Mouse (Mus musculus) myocyte (in vitro differentiated cells): ENCODE data around the gene Agap2. TPM values are rescaled to one million over a fixed set of nuclear protein-coding genes. Genes with fewer than 3 reads are reported as not detected.
A peak's percentile ranks its signal among the peaks of the same experiment; 100 is the strongest.

Source experiments
- H3K27me3 ChIP-seq: one replicate; pipeline ENCODE4 v1.6.1; 2011; ENCODE audit not compliant: control insufficient read depth, insufficient read depth, insufficient read length
- H3K36me3 ChIP-seq: one replicate; pipeline ENCODE4 v1.6.1; 2011; ENCODE audit not compliant: control insufficient read depth, insufficient read depth
- H3K4me2 ChIP-seq: one replicate; pipeline ENCODE4 v1.6.1; 2011; ENCODE audit warnings: low read depth, control low read depth
- H3K4me3 ChIP-seq: one replicate; pipeline ENCODE4 v1.5.1; 2011; ENCODE audit warnings: mild to moderate bottlenecking, control low read depth, moderate library complexity
- H3K79me2 ChIP-seq: one replicate; pipeline ENCODE4 v1.6.1; 2011; ENCODE audit not compliant: control insufficient read depth, insufficient read depth
- H3ac ChIP-seq: one replicate; pipeline ENCODE4 v1.6.1; 2011; ENCODE audit not compliant: control insufficient read depth, insufficient read length
- CEBPB ChIP-seq: IDR thresholded peaks from 2 replicates; pipeline ENCODE4 v1.6.1; 2011; ENCODE audit warnings: mild to moderate bottlenecking, moderate library complexity; ENCODE audit not compliant: poor library complexity, insufficient read depth, severe bottlenecking
- E2F4 ChIP-seq: IDR thresholded peaks from one replicate; pipeline ENCODE4 v1.6.1; 2011; ENCODE audit warnings: mild to moderate bottlenecking, control low read depth, moderate library complexity; ENCODE audit not compliant: insufficient read depth
- MAX ChIP-seq: IDR thresholded peaks from one replicate; pipeline ENCODE4 v1.6.1; 2011; ENCODE audit warnings: low read depth, mild to moderate bottlenecking, control low read depth
- MYOD1 ChIP-seq, 3 experiments: IDR thresholded peaks; one replicate each; pipeline ENCODE4 v1.6.1; 2011; ENCODE audit warnings: control low read depth in 2 of 3, low read depth in 2 of 3, mild to moderate bottlenecking in 2 of 3, moderate library complexity in 1 of 3; ENCODE audit not compliant: insufficient read length in 2 of 3, control insufficient read depth in 1 of 3
- MYOG ChIP-seq, 3 experiments: IDR thresholded peaks; one replicate each; pipeline ENCODE4 v1.6.1; 2011; ENCODE audit warnings: control low read depth in 2 of 3, low read depth in 2 of 3, mild to moderate bottlenecking in 2 of 3; ENCODE audit not compliant: insufficient read length in 2 of 3, control insufficient read depth in 1 of 3, insufficient read depth in 1 of 3
- POLR2A ChIP-seq: IDR thresholded peaks from one replicate; pipeline ENCODE4 v1.6.1; 2011; ENCODE audit warnings: low read depth, mild to moderate bottlenecking, control low read depth, moderate library complexity; ENCODE audit not compliant: insufficient read length
- POLR2AphosphoS2 ChIP-seq: IDR thresholded peaks from one replicate; pipeline ENCODE4 v1.6.1; 2011; ENCODE audit warnings: low read depth, control low read depth; ENCODE audit not compliant: insufficient read length
- REST ChIP-seq: IDR thresholded peaks from one replicate; pipeline ENCODE4 v1.6.1; 2011; ENCODE audit warnings: mild to moderate bottlenecking, control low read depth, moderate library complexity; ENCODE audit not compliant: insufficient read depth, insufficient read length
- SRF ChIP-seq: IDR thresholded peaks from one replicate; pipeline ENCODE4 v1.6.1; 2011; ENCODE audit warnings: low read depth; ENCODE audit not compliant: control insufficient read depth, insufficient read length
- TCF12 ChIP-seq: IDR thresholded peaks from one replicate; pipeline ENCODE4 v1.6.1; 2011; ENCODE audit warnings: mild to moderate bottlenecking, control low read depth; ENCODE audit not compliant: poor library complexity, insufficient read depth, severe bottlenecking
- TCF3 ChIP-seq: IDR thresholded peaks from one replicate; pipeline ENCODE4 v1.6.1; 2011; ENCODE audit warnings: low read depth, control low read depth; ENCODE audit not compliant: insufficient read length
- USF1 ChIP-seq: IDR thresholded peaks from one replicate; pipeline ENCODE4 v1.6.1; 2011; ENCODE audit warnings: low read depth, mild to moderate bottlenecking, control low read depth, moderate library complexity
- polyA plus RNA-seq: library from polyadenylated mRNA; unstranded; fragments of >200 nt; fragmentation: generic; extraction: Trizol; gene quantifications from one replicate; pipeline ENCODE4 v1.2.1, GENCODE M21; 2012; ENCODE audit warnings: missing spikeins

Agap2 gene
- polyA plus RNA-seq, 1 experiment, result 1.2 TPM

GRCm38 (mm10) chr10:127090560-127091411, 15.7 kb downstream of the Agap2 start:
- H3ac ChIP-seq, result no peak overlapping the region
- TF ChIP-seq MYOD1 (IDR thresholded peaks at IDR 0.05; ENCODE audit: control insufficient read depth in 1 of 3, insufficient read length in 2 of 3, low read depth in 2 of 3) (peak in 2 of 3 experiments; percentile 69 to 77), E2F4 (no peak), USF1 (no peak), SRF (no peak), POLR2AphosphoS2 (no peak), CEBPB (no peak), POLR2A (no peak), MAX (no peak), REST (peak; percentile 99), MYOG (IDR thresholded peaks at IDR 0.05; ENCODE audit: control insufficient read depth in 1 of 3, insufficient read depth in 1 of 3, insufficient read length in 2 of 3, low read depth in 2 of 3) (peak; percentile 0 to 75 (median 7)), TCF12 (no peak), TCF3 (no peak)
- H3K4me3 ChIP-seq, result no peak overlapping the region
- no peaks in the 10 kb centered on the region for H3K36me3 ChIP-seq
- H3K79me2 ChIP-seq, result no peaks in the 10 kb centered on the region
- H3K4me2 ChIP-seq, result peak overlapping the region; percentile 98
- H3K27me3 ChIP-seq, result no peaks in the 10 kb centered on the region

GRCm38 (mm10) chr10:127091507-127092396, 16.7 kb downstream of the Agap2 start:
- TF ChIP-seq TCF3 (no peak), POLR2A (peak; percentile 54), TCF12 (no peak), E2F4 (no peak), REST (no peak), MAX (no peak), POLR2AphosphoS2 (no peak), USF1 (no peak), MYOD1 (IDR thresholded peaks at IDR 0.05; ENCODE audit: control insufficient read depth in 1 of 3, insufficient read length in 2 of 3, low read depth in 2 of 3) (peak in 2 of 3 experiments; percentile 57 to 72), SRF (peak; percentile 43), MYOG (IDR thresholded peaks at IDR 0.05; ENCODE audit: control insufficient read depth in 1 of 3, insufficient read depth in 1 of 3, insufficient read length in 2 of 3, low read depth in 2 of 3) (peak in 2 of 3 experiments; percentile 54 to 66), CEBPB (no peak)
- H3K4me2 ChIP-seq, result peak overlapping the region; percentile 98
- H3K4me3 ChIP-seq, result no peak overlapping the region
- H3K27me3 ChIP-seq, result no peaks in the 10 kb centered on the region
- H3ac ChIP-seq, result no peak overlapping the region
- no peaks in the 10 kb centered on the region for H3K36me3 ChIP-seq
- no peaks in the 10 kb centered on the region for H3K79me2 ChIP-seq

GRCm38 (mm10) chr10:127092742-127093141, 17.7 kb downstream of the Agap2 start:
- Histone ChIP-seq H3K36me3 (no peaks in the 10 kb centered on the region), H3K79me2 (no peaks in the 10 kb centered on the region), H3K4me3 (no peak overlapping the region), H3ac (no peak overlapping the region), H3K27me3 (no peaks in the 10 kb centered on the region), H3K4me2 (no peak overlapping the region)
- TF ChIP-seq TCF12, result no peak
- no peak for TF ChIP-seq POLR2AphosphoS2
- no peak for TF ChIP-seq POLR2A
- no peak for TF ChIP-seq MYOD1 (IDR thresholded peaks at IDR 0.05; ENCODE audit: control insufficient read depth in 1 of 3, insufficient read length in 2 of 3, low read depth in 2 of 3)
- no peak for TF ChIP-seq E2F4
- TF ChIP-seq USF1, result no peak
- no peak for TF ChIP-seq SRF
- TF ChIP-seq CEBPB, result no peak
- no peak for TF ChIP-seq REST
- no peak for TF ChIP-seq TCF3
- no peak for TF ChIP-seq MAX
- TF ChIP-seq MYOG (IDR thresholded peaks at IDR 0.05; ENCODE audit: control insufficient read depth in 1 of 3, insufficient read depth in 1 of 3, insufficient read length in 2 of 3, low read depth in 2 of 3), result no peak

GRCm38 (mm10) chr10:127094382-127094802, 19.3 kb downstream of the Agap2 start:
- Histone ChIP-seq H3ac (no peak overlapping the region), H3K4me3 (no peak overlapping the region), H3K79me2 (no peaks in the 10 kb centered on the region), H3K4me2 (no peak overlapping the region), H3K36me3 (no peaks in the 10 kb centered on the region), H3K27me3 (no peaks in the 10 kb centered on the region)
- TF ChIP-seq TCF3 (no peak), MYOG (IDR thresholded peaks at IDR 0.05; ENCODE audit: control insufficient read depth in 1 of 3, insufficient read depth in 1 of 3, insufficient read length in 2 of 3, low read depth in 2 of 3) (peak in 1 of 3 experiments; percentile 8)
